Mouse (Mus musculus): ENCODE measurements at regions not wholly inside any gene's neighbourhood (a gene's known extent, or its start where the extent isn't known, plus 50 kb on each side); places are given as distances from the start of the nearest gene placed in this dataset.

DNA sequence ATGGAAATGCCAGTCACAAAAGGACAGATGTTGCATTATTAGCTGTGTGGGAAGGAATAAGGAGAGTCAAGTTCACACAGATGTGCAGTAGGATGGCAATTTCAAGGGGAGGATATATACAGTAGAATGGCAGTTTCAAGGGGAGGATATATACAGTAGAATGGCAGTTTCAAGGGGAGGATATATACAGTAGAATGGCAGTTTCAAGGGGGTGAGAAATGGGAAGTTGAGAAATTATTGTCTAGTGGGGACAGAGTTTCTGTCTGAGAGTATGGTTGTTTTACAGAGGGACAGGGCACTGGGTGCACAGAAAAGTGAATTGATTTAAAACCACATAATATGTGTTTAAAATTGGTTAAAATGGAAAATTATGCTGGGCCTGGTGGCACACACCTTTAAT is 54.8 kb upstream of the Scel start:
- DNase-seq (ENCODE audit: low spot score in 2 of 2): no peak

DNA sequence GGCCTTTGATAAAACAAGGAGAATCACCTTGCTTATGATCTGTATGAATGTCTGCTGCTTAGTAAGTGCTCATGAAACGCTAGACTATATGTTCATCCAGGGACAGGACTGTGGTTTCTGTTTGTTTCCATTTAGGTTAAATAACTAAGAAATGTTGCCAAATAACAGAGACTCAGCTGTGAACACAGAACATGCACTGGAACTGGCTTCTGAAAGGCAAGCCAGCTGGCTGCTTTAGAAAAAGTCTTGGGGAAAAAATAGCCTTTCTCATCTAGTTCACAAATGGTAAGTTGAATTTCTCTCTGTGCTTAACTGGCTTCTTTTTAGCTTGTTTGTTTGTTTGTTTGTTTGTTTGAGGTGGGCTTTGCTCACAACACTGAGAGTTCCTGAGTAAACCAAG is 57.0 kb upstream of the Scel start:
- no peak for DNase-seq (ENCODE audit: low spot score in 2 of 2)

DNA sequence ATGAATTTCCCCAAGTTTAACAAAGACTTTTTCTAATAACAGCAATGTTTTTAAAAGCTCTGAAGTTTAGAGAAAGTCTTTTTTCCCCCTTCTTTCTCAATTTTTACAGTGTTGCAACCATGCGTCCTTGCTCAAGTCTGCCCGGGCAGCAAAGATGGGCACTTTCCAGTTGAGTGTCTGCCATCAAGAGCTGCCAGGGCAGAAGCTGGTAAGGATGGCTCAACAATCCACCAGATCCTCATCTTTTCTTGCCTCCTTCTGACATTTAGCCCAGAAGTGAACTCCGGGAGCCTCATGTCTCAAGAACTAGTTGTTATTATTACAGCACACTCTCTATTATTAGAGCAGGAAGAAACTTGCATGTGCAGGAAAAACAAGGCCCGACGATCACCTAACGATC is 62.4 kb upstream of the Scel start:
- DNase-seq (ENCODE audit: low spot score in 2 of 2): no peak

DNA sequence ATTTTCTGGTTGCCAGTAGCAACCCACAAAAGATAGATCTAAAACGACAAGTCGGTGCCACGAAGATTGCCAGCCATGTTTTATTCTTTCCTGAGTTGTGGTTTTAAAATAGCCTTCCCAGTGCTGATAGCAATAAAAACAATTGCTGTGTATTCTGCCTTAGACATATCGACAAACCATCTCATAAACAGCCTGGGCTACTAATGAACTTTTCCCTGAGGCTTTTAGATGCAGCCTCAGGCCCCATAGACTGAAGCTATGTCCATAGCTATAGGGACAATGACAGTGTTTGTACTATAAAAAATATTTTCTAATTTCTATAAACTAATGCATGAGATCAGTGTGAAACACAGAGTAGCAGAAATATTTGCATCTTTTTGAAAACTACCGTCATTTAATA is 63.7 kb upstream of the Scel start:
- no peak for DNase-seq (ENCODE audit: low spot score in 2 of 2)

DNA sequence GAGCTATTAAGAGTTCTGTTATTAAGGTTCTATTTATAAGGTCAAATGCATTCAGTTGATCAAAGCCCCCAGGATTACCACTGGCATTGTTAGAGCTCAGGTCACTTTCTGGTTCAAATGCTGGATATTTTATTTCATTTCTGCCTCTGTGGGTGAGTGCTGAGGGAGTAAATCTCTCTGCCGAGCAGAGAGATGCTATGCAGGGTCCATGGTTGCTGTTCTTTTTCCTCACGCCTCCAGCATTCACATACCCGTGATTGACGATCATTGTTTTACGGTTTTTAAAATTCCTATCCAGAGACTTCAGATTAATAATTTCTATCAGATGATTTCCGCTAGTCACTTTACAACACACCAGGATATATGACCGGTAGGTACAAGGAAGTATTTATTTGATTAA is 64.1 kb upstream of the Scel start:
- DNase-seq (ENCODE audit: low spot score in 2 of 2): no peak

DNA sequence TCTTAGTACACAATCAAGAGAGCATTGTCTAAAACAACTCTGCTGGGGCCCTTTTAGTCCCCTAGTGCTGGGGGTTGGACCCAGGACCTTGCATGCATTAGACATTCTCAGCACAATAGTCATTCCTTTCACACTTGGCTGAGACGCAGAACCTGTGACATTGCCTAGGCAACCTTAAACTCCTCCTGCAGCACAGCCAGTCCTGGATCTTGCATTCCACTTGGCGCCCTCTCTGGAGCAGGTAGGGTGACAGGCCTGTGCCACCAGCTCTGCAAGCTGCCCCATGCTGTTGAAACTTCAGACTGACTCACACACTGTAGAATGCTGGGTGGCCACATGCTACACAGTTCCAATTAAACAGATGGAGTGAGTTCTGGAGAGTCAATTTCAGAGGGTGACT is 66.5 kb upstream of the Scel start:
- DNase-seq (ENCODE audit: low spot score in 2 of 2): no peak

DNA sequence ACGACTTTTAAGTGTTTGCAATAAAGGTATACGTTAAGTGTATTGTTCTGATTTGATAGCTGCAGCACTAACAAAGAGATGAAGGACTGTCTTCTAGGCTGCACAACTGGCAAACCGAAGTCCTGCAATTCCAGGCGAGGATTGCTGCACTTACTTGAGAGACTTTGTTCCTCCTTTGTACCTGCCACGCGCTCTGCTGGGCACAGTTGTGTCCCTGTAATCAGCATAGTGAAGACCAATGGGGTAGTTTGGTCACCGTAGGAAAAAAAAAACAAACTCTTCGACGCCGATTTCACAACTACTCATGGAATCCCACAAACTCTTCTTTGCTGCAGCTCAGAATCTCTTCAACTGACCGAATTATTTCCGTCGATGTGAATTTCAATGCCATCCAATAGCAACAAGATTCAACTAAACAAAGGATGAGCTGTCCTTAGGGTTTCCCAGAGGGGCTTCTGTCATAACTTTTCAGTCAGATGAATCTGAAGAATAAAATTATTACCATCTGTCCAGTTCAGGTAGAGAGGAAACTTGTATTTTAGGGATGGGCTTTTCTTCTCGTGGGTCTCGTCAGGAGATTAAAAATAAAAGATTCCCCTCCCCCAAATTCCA is 71.6 kb upstream of the Scel start:
- DNase-seq (ENCODE audit: low spot score in 2 of 2): no peak

DNA sequence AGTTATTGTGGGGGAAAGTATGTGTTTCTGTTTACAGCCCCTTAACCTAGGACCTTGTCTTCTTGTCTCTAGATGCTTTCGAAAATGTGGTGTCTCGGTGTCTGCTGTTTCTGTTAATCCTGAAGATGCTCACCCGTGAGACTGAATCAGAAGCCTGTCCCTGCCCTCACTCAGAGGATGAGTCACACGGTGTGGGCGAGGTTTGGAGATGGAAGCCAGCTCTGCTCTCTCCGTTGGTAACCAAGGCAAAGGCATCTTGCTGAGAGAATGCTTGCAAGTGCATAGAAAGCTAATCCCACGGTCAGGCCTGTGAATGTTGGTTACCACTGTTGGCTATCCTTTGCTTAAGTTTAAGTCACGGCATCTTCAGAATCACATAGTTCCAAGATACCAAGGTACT is 72.9 kb upstream of the Scel start:
- DNase-seq (ENCODE audit: low spot score in 2 of 2): peak in 1 of 2 experiments; percentile 25

DNA sequence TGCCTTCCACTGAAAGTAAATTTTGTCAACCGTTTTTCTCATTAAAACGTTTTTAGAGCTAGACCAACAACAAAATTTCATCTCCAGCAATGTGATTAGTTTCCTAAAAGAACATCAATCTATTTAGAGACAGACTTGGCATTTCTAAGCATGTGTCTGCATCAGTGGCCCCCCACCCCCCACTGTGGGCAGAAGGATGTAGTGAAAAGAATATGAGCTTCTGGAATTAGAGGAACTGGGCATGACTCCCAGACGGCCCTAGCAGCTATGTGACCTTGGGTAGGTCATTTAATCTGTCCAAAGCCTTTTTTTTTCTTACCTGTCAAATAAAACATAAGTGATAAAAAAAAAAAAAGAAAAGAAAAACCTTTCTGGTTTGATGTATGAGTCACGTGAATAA is 78.9 kb upstream of the Scel start:
- no peak for DNase-seq (ENCODE audit: low spot score in 2 of 2)

DNA sequence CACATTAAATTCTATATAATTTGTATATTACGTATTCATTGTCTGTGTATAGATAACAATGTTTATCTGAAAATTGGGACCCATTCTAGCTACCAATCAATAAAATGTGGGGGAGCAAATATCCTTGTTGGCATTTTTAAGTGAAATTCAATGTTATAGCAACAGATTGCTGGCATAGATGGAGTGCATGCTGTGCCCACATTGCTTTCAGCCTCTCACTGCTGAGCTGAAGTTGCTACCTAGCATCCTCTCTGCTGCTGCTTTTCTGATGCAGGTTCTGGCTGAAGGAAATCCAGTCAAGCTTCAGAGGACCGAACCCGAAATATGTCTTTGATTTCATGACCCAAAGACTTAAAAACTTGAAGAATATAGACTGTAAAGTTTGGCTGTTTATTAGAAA is 80.0 kb upstream of the Scel start:
- no peak for DNase-seq (ENCODE audit: low spot score in 2 of 2)

DNA sequence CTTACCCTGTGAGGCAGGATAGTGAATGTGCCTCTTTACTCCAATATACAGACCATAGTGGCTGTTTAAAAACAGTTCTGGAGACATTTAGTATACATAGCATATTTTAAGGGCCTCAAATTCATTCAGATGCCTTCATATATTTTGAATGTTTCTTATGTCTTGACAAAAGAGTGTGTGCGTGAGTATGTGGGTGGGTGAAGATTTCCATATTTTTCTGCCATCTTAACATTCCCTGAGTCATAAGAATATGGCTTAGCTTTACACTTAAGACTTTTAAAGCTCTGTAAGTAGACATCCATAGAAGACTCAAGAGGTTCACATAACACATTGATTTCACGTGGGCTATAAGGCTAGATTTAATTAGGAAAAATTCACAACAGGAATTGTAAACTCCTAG is 81.3 kb upstream of the Mycbp2 start:
- no peak for DNase-seq (ENCODE audit: low spot score in 2 of 2)

DNA sequence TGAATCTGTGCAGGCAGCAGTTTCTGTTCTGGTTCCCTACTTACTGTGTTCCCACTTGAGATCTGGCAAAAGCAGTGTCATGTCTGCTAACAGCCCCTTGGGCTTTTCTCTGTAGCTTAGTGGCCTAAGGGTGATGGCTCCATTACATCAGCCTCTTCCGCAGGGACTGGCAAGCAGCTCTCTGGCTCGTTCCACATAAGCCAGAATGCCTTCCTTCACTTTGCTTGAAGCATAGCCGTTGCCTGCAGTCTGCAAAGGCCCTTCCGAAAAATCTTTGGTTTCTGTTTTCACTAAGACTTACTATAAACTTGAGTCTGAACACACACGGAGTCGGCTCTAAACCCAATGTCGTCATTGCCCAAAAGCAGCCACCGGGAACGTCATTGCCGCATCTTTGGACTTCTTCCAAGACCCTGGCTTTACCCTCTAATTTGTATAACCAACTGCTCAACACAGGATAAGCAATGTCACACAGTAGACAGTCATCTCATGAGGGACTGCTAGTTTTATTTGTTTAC is 74.8 kb upstream of the Mycbp2 start:
- no peak for DNase-seq (ENCODE audit: low spot score in 2 of 2)

DNA sequence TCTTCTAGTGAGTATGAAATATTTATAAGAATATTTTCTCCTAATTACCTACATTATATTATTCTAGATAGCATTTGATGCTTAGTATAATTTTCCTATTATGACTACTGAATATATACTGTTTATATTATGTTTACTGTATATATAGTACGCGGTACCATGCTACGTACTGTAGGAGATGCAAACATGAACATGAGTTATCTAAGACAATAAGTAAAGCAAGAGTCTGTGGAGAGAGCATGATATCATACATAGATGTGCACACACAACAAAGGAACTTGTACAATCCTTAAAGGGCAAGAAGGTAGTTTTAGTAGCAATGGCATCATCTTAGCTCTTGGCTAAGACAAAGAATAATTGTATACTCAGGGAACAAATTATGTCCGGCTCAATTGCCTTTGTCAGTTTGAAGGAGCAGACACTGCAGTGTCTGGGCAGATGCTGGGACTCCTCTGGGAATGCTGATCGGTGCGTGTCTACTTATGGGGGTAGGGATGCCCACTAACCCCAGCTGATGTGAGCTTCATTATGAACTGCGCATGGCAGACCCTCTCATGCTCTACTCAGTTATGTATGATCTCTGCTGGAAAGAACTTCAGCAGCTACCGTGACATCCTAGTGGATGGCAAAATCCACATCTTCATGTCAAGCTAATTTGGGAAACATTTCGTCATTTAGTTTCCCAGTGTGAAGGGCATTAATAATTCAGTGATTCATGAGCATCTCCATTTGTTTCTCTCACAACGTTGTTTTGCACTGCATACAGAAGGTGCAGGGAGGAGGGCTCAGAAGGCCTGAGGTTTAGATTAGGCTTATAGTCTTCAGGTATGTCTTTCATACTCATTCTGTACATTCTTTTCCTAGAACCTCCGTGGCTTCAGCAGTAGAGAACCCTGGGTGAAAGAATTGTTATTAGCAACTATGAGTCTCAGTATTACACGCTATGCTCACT is 70.8 kb upstream of the Mycbp2 start:
- DNase-seq (ENCODE audit: low spot score in 2 of 2): no peak

DNA sequence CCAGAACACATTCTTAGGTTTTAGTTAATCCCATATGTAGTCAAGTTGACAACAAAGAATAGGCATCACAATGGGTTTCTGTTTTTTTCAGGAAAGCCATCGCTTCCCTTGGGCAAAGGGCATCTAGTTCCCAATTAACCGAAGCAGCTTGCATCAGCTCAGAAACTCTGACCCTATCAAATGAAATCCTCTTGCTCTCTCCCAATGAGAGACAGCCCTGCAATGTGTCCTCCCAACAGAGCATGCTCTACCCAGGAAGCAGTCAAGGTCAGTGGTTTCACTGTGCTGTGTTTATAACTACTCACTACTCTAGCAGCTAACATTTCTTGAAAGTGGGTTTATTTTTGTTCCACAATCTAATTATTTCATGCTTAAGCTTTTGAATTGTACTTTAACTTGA is 58.0 kb upstream of the Mycbp2 start:
- no peak for DNase-seq (ENCODE audit: low spot score in 2 of 2)

DNA sequence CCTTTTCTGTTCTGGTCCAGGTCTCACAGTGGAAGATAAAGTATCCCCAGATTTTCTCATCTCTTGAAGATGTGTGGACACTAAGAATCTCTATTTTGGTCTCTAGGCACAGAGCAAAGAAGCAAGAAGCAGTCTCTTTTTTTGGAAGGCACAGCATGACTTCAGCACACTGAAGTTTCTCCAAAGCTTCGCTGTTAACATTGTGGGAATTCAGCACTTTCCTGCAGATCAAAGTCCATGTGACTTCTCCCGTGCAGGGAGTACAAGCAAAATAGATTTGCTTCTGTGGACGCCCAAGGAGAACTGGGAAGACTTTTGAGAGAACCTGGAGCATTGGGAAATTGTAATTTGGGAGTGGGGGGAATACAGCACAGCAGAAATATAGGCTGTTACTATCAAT is 56.4 kb upstream of the Mycbp2 start:
- no peak for DNase-seq (ENCODE audit: low spot score in 2 of 2)

DNA sequence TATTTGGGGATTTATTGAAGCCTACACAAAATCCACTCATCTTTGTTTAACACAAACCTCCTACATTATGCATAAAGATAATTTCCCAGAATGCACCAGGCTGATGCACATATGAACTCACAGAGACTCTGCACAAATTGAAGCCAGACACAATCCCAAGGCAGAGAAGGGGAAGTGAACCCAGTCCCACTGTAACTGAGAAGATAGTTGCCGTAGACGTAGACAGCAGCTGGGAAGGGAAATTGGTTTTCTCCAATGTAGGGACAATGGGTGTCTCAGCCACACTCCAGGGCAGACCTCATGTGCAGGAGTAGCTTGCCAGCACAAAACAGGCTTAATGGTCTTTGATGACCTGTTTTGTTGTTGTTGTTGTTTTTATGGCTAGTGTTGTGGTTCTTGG is 55.4 kb upstream of the Mycbp2 start:
- no peak for DNase-seq (ENCODE audit: low spot score in 2 of 2)

DNA sequence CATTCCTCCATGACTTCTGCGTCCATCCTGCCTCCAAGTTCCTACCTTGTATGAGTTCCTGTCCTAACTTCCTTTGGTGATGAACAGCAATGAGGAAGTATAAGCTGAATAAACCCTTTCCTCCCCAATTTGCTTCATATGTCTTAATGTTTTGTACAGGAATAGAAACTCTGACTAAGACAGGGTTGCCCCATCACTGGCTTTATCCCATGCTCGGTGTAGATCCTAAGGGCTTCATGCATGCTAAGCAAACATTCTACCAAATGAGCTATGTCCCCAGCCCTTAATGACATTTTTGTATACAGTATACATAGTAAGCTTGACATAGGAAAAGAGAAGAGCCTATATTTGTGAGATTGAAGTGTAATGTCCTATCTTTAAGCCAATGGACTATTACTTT is 54.7 kb upstream of the Mycbp2 start:
- DNase-seq (ENCODE audit: low spot score in 2 of 2): no peak

DNA sequence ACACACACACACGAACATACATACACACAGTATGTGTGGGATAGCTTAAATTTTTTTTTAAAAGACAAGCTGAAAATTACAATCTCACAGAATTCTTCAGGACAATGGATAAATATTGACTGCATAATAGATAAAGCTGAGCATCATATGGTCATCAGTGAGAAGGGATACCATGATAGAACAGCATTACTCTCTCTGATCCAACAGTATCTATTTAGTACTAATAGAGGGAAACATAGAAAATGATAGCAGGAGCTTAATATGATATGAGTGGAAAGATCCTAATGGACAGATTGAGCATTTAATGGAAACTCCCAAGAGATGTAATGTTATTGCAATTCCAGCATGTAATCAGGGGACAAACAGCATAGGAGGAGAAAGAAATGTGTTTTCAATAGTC is 51.8 kb upstream of the Mycbp2 start:
- DNase-seq (ENCODE audit: low spot score in 2 of 2): no peak
